Mouse (Mus musculus) heart, embryonic 13.5 days (tissue): Measurements from ENCODE around the gene Hs3st3a1. TPM values are rescaled to one million over a fixed set of nuclear protein-coding genes. Genes with fewer than 3 reads are reported as not detected.

Source experiments
- ATAC-seq: fragments of 200-750 bp; cut with Nextera tagmentation; 2 replicates; pipeline ENCODE4 v1.8.0; 2017; ENCODE audit warnings: moderate TSS enrichment; ENCODE audit not compliant: insufficient number of reproducible peaks, low FRiP score, low TSS enrichment; ENCODE audit errors: extremely low read depth
- H3K27ac ChIP-seq: fragments of 300-500 bp; sonication (generic); replicated peaks from 2 replicates; pipeline ENCODE4 v1.5.1; 2015; ENCODE audit warnings: moderate library complexity, mild to moderate bottlenecking, inconsistent platforms
- H3K27me3 ChIP-seq: fragments of 300-500 bp; sonication (generic); replicated peaks from 2 replicates; pipeline ENCODE4 v1.6.1; 2015; ENCODE audit warnings: mild to moderate bottlenecking, inconsistent platforms
- H3K36me3 ChIP-seq: fragments of 300-500 bp; sonication (generic); 2 replicates; pipeline ENCODE4 v1.6.1; 2015; ENCODE audit warnings: mild to moderate bottlenecking, inconsistent platforms
- H3K4me1 ChIP-seq: fragments of 300-500 bp; sonication (generic); 2 replicates; pipeline ENCODE4 v1.6.1; 2015; ENCODE audit warnings: inconsistent platforms
- H3K4me2 ChIP-seq: fragments of 300-500 bp; sonication (generic); 2 replicates; pipeline ENCODE4 v1.6.1; 2015; ENCODE audit warnings: inconsistent platforms, mild to moderate bottlenecking, moderate library complexity
- H3K4me3 ChIP-seq: fragments of 300-500 bp; sonication (generic); 2 replicates; pipeline ENCODE4 v1.5.1; 2015; ENCODE audit warnings: moderate library complexity, mild to moderate bottlenecking, inconsistent platforms
- H3K9ac ChIP-seq: fragments of 300-500 bp; sonication (generic); 2 replicates; pipeline ENCODE4 v1.6.1; 2015; ENCODE audit warnings: inconsistent platforms, mild to moderate bottlenecking, moderate library complexity
- H3K9me3 ChIP-seq: fragments of 300-500 bp; sonication (generic); 2 replicates; pipeline ENCODE4 v1.6.1; 2016; ENCODE audit warnings: inconsistent platforms
- WGBS: fragments of 180-500 bp; shearing (Covaris S2); methylation state at CpG from one replicate; pipeline ENCODE4 v1.1.7; 2015; ENCODE audit warnings: mixed read lengths; 5-methylcytosine and 5-hydroxymethylcytosine counted together
- polyA plus RNA-seq: library from polyadenylated mRNA; unstranded; fragments of >200 nt; fragmentation: Nextera tagmentation; extraction: Ambion mirVana; gene quantifications from 2 replicates; pipeline ENCODE4 v1.2.1, GENCODE M21; 2015

Hs3st3a1 gene
- polyA plus RNA-seq, 1 experiment from 2014 or later, result 0.35 TPM

DNA sequence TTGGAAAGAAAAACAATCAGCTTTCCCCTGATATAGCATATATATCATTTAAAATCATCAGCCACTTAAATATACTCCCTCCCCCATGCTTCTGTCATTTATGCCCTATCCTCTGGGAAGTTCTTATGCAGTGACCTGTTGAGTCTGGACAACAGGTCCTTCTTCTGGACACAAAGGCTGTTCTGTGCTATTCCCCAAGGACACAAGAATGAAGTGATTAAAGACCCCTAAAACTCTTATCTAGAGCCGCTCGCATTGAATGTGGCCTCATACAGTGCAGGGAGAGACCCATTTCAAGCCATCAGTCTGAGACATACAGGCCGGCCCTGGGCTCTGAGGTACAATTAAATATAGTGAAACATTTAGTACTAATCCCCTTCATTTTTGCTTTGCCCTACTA is 2.6 kb downstream of the Hs3st3a1 start:
- Histone ChIP-seq H3K4me2 (peak overlapping the region; percentile 25), H3K27me3 (peaks cover 61% of the 10 kb centered on the region), H3K9me3 (no peaks in the 10 kb centered on the region), H3K4me1 (peaks cover 21% of the 10 kb centered on the region), H3K4me3 (0 out of 2 replicates have a peak overlapping the region, but pooled peaks have one; percentile 9), H3K9ac (no peak overlapping the region), H3K36me3 (no peaks in the 10 kb centered on the region), H3K27ac (no peak overlapping the region)
- no peak for ATAC-seq
- 67% methylated on average over 3 of the region's 3 CpGs for WGBS

DNA sequence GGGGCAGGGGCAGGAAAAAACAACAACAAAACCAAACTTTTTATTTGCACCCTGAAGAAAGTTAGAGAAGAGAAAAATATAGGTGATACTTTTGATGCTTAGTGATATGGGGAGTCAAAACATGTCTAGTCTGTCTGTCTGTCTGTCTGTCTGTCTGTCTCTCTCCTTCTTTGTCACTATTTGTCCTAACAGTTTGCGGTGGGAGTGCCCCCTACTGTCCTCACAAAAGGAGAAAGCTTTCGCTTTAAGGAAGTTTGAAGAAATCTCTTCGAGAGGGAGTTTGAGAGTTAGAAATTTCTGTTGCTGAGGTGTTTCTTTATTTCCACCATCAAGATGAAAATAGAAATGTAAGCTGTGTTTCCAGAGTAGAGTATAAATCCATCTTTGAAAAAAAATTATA is 3.8 kb downstream of the Hs3st3a1 start:
- WGBS, result 29% methylated on average over 3 of the region's 3 CpGs

DNA sequence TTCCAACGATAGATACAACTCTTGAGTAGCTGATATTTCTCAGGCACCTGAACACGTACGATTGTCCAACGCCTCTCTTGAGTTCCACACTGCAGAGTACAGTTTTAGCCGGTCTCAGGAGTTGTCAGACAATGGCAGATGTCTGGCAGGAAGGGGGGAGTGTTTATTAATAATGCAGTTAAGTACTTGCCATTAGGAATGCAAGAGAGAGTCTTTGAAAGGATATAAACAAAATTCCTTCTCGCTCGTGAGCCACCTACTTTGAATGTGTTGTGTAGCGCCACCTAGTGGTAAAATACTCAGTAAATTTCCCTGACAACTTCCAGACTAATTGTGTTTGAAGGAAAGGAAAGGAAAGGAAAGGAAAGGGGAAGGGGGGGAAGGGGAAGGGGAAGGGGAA is 7.0 kb downstream of the Hs3st3a1 start:
- 32% methylated on average over 8 of the region's 8 CpGs for WGBS
- peaks cover 54% of the 10 kb centered on the region for H3K27me3 ChIP-seq
- H3K4me2 ChIP-seq, result peak overlapping the region; percentile 58
- peaks cover 4% of the 10 kb centered on the region; the same call in 1 of the 2 replicates for H3K4me1 ChIP-seq
- peak overlapping the region; percentile 32 for H3K4me3 ChIP-seq
- H3K9me3 ChIP-seq, result no peaks in the 10 kb centered on the region
- ATAC-seq, result no peak
- no peak overlapping the region for H3K27ac ChIP-seq
- no peak overlapping the region for H3K9ac ChIP-seq
- H3K36me3 ChIP-seq, result no peaks in the 10 kb centered on the region

More for the DNA sequence above, 3.8 kb downstream of the Hs3st3a1 start:
- H3K36me3 ChIP-seq, result no peaks in the 10 kb centered on the region
- peaks cover 21% of the 10 kb centered on the region for H3K4me1 ChIP-seq
- H3K4me2 ChIP-seq, result no peak overlapping the region
- H3K4me3 ChIP-seq, result no peak overlapping the region
- H3K9ac ChIP-seq, result no peak overlapping the region
- H3K27ac ChIP-seq, result no peak overlapping the region
- H3K27me3 ChIP-seq, result peaks cover 63% of the 10 kb centered on the region
- H3K9me3 ChIP-seq, result no peaks in the 10 kb centered on the region
- ATAC-seq, result no peak

DNA sequence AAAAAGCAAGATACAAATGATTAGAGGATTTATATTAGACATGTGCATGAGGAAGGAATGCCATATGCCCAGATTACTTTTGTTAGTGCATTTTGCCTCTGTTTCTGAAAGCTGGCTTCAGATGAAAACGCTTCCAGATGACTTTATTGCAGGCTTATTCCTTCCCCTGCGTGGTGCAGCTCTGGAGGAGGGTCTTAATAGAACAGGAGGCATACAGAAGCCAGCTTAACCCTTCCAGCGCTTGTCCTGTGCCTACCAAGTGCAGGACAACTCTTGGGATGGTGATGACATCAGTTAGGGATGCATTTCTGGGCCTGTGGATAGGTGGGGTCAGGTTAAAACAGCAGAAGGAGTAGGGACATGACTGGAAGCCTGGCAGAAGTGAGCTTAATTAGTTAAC is 7.6 kb downstream of the Hs3st3a1 start:
- H3K36me3 ChIP-seq, result no peaks in the 10 kb centered on the region
- H3K9me3 ChIP-seq, result no peaks in the 10 kb centered on the region
- H3K27me3 ChIP-seq, result peaks cover 51% of the 10 kb centered on the region
- H3K4me3 ChIP-seq, result no peak overlapping the region
- WGBS, result 51% methylated on average over 3 of the region's 3 CpGs
- H3K27ac ChIP-seq, result no peak overlapping the region
- H3K4me1 ChIP-seq, result peaks cover 4% of the 10 kb centered on the region; the same call in 1 of the 2 replicates
- ATAC-seq, result no peak
- no peak overlapping the region for H3K4me2 ChIP-seq
- H3K9ac ChIP-seq, result no peak overlapping the region

DNA sequence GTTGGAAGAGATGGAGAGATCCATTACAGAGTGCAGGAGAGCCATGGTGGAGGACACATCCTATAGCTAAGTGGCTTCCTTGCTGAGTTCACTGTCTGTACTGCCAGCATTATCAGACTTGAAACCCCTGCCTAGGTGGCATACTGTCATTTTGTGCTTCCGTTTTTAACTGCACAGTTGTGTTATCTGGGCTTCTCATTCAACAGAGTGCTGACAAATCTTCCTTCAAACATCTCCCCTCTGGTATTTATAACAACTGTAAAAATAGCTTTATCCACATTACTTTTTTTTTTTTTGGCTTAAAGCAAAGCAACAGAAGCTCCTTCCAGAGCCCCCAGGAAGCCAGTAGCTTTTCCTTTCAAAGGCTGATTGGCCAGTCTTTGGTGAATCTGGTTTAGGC is 10.1 kb downstream of the Hs3st3a1 start:
- Histone ChIP-seq H3K36me3 (no peaks in the 10 kb centered on the region), H3K27ac (no peak overlapping the region), H3K4me3 (no peak overlapping the region), H3K4me2 (no peak overlapping the region), H3K9ac (no peak overlapping the region), H3K27me3 (peaks cover 29% of the 10 kb centered on the region), H3K4me1 (peaks cover 4% of the 10 kb centered on the region; the same call in 1 of the 2 replicates), H3K9me3 (no peaks in the 10 kb centered on the region)
- no peak for ATAC-seq
- WGBS, result 33% methylated on average over 1 of the region's 1 CpGs

DNA sequence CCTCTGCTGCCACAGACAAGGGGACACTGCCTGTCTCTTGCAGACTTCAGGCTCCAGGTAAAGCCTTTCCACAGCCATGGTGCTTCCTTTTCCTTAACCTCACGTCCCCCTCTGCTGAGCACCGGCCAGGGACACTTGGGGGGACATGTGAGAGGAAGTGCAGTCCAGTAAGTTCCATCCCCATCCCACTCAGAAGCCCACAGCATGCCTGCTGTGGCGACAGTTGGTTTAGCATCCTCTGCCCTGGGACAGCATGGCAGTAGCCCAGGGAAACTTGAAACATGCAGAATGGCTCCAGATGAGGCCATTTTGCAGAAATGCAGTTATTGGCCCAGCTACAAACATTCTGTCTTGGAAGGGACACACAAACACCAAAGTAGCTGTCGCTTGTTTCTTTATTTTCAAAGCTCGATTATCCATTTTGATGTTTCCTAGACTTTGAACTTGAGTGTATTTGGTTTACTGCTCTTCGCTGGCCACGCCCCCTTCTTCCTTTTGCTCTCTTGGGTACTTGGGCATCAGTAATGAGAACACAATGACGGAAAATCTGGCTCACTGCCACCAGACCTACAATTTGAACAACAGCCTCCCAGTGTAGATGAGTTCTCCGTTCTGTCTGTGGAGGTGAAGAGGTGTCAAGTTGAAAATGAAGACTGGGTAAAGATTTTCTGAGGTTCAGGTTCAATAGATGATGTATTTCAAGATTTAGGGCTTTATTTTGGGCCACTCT is 13.6 kb downstream of the Hs3st3a1 start:
- no peak overlapping the region for H3K9ac ChIP-seq
- H3K4me2 ChIP-seq, result no peak overlapping the region
- no peak overlapping the region for H3K27ac ChIP-seq
- no peak for ATAC-seq
- H3K4me1 ChIP-seq, result no peaks in the 10 kb centered on the region
- H3K27me3 ChIP-seq, result peaks cover 7% of the 10 kb centered on the region; the same call in 1 of the 2 replicates
- H3K4me3 ChIP-seq, result no peak overlapping the region
- WGBS, result 67% methylated on average over 9 of the region's 9 CpGs
- H3K36me3 ChIP-seq, result no peaks in the 10 kb centered on the region
- no peaks in the 10 kb centered on the region for H3K9me3 ChIP-seq

DNA sequence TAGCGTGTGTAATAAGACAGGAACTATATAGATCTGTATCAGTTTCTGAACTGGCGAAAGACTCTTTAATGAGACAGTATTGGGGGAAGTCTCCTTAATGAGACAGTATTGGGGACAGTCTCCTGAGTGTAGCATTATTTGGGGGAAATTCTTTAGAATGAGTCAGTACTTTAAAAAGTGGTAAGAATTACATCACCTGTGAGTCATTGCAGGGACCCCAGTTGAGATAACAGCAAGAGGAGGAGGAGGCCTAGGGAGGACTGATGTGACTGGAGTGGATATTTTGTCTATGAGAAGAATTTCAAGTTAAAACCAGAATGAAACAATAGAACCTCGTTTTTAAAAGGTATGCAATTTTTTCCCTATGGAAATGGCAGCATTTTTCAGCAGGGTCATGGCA is 26.6 kb downstream of the Hs3st3a1 start:
- no peak for ATAC-seq

DNA sequence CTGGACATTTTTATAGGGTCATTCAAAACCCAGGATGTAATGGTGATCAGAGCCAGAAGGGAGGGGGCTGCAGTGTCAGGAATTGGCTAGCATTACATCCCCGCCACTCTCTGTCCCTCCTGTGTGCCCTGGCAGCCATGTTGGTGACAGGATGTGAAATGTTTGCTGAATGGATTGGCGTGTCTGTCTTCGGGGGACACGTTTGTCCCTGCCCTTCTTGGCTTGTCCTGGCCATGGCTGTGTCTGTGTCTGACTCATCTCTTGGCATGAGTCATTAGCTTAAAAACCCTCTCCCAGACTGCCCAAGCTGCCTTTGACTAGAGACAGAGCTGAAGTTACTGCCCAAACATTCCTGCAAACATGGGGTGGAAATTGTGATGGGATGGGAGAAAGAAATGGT is 33.6 kb downstream of the Hs3st3a1 start:
- H3K4me3 ChIP-seq, result no peak overlapping the region
- H3K27ac ChIP-seq, result no peak overlapping the region
- no peak overlapping the region for H3K9ac ChIP-seq
- H3K27me3 ChIP-seq, result peaks cover 27% of the 10 kb centered on the region
- no peak for ATAC-seq
- H3K4me1 ChIP-seq, result 0 out of 2 replicates have a peak, but pooled peaks cover 6% of the 10 kb centered on the region
- 54% methylated on average over 4 of the region's 4 CpGs for WGBS
- no peak overlapping the region for H3K4me2 ChIP-seq
- H3K36me3 ChIP-seq, result no peaks in the 10 kb centered on the region
- H3K9me3 ChIP-seq, result no peaks in the 10 kb centered on the region

More for the DNA sequence above, 26.6 kb downstream of the Hs3st3a1 start:
- no peaks in the 10 kb centered on the region for H3K4me1 ChIP-seq
- no peak overlapping the region for H3K4me3 ChIP-seq
- H3K36me3 ChIP-seq, result no peaks in the 10 kb centered on the region
- no peak overlapping the region for H3K27ac ChIP-seq
- WGBS, result 54% methylated on average over 3 of the region's 3 CpGs
- H3K4me2 ChIP-seq, result no peak overlapping the region
- H3K9ac ChIP-seq, result no peak overlapping the region
- H3K27me3 ChIP-seq, result peaks cover 14% of the 10 kb centered on the region; the same call in 1 of the 2 replicates
- H3K9me3 ChIP-seq, result no peaks in the 10 kb centered on the region

DNA sequence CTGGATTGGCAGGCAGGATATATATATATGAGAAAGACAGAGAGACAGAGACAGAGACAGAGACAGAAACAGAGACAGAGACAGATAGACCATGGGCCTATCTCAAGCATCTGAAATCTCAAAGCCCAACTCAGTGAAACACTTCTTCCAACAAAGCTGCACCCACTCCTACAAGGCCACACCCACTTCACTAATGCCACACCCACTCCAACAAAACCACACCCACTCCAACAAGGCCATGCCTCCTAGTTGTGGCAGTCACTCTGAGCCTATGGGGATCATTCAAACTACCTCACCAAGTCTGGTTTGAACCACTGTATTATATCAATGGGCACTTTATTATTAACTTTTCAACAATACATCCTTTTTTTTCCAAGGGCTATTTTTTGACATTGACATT is 35.6 kb downstream of the Hs3st3a1 start:
- H3K27me3 ChIP-seq, result peaks cover 20% of the 10 kb centered on the region; the same call in 1 of the 2 replicates
- H3K4me3 ChIP-seq, result no peak overlapping the region
- no peak overlapping the region for H3K4me2 ChIP-seq
- no peak overlapping the region for H3K9ac ChIP-seq
- H3K9me3 ChIP-seq, result no peaks in the 10 kb centered on the region
- H3K27ac ChIP-seq, result no peak overlapping the region
- 0 out of 2 replicates have a peak, but pooled peaks cover 6% of the 10 kb centered on the region for H3K4me1 ChIP-seq
- no peak for ATAC-seq
- no peaks in the 10 kb centered on the region for H3K36me3 ChIP-seq

DNA sequence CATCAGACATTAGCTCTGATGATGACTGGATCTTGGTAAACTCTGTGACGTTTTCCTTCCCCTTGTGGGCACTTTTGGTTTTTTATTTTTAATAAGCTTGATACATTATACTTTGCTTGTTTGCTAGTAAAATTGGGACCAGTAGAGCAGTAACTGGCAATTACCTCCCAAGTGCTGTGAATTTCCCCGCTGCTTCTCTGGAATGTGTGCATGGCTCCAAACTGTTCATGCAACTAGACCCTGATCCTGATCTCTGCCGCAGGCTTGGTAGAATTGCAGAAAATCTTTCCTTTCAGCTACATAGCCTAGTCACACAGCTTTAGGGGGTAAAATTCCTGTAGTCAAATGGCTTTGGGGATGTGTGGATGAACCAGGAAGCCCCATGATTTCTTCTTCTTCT is 38.5 kb downstream of the Hs3st3a1 start:
- ATAC-seq, result no peak
- Histone ChIP-seq H3K4me1 (0 out of 2 replicates have a peak, but pooled peaks cover 6% of the 10 kb centered on the region), H3K9me3 (no peaks in the 10 kb centered on the region), H3K36me3 (no peaks in the 10 kb centered on the region), H3K27me3 (peaks cover 20% of the 10 kb centered on the region; the same call in 1 of the 2 replicates), H3K4me2 (no peak overlapping the region), H3K4me3 (no peak overlapping the region), H3K27ac (no peak overlapping the region), H3K9ac (no peak overlapping the region)
- 60% methylated on average over 3 of the region's 3 CpGs for WGBS

DNA sequence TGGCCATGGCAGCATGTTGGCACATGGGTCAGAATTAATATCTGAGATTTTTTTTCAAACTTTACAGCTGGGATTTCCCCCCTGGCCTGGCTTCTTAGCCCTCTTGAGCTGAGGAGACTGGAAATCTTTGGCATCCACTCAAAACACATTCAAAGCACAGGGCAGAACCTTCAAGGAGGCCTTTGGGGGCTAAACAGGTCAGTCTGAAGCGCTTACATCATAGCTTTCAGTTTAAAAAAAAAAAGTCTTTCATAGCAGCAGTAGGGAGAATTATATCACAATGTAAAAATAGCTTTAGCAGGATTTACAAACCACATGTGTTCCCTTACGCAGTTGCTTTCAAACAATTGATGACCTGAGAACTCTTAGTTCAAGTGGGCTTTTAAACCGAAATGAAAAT is 46.3 kb downstream of the Hs3st3a1 start:
- Histone ChIP-seq H3K9ac (no peak overlapping the region), H3K4me1 (peaks cover 14% of the 10 kb centered on the region), H3K36me3 (no peaks in the 10 kb centered on the region), H3K9me3 (no peaks in the 10 kb centered on the region), H3K27ac (peak overlapping the region; percentile 42; the same call in 1 of the 2 replicates), H3K4me2 (no peak overlapping the region), H3K27me3 (peaks cover 8% of the 10 kb centered on the region; the same call in 1 of the 2 replicates), H3K4me3 (no peak overlapping the region)
- WGBS, result 54% methylated on average over 3 of the region's 3 CpGs
- no peak for ATAC-seq
